Mouse (Mus musculus) heart, postnatal 4 days (tissue): ENCODE measurements around the gene Pde8b. TPM values are rescaled to one million over a fixed set of nuclear protein-coding genes. Genes with fewer than 3 reads are reported as not detected.

ENCODE experiments used
- DNase-seq: peaks from one replicate; pipeline ENCODE4 v3.0.0; 2021
- total RNA-seq, 2 experiments: library from RNA; stranded (reverse); gene quantifications; 2 replicates each; pipeline ENCODE4 v1.2.3; 2021

The Pde8b gene
- 1 to 10 TPM; 3.1 to 4.3 TPM for total RNA-seq

DNA sequence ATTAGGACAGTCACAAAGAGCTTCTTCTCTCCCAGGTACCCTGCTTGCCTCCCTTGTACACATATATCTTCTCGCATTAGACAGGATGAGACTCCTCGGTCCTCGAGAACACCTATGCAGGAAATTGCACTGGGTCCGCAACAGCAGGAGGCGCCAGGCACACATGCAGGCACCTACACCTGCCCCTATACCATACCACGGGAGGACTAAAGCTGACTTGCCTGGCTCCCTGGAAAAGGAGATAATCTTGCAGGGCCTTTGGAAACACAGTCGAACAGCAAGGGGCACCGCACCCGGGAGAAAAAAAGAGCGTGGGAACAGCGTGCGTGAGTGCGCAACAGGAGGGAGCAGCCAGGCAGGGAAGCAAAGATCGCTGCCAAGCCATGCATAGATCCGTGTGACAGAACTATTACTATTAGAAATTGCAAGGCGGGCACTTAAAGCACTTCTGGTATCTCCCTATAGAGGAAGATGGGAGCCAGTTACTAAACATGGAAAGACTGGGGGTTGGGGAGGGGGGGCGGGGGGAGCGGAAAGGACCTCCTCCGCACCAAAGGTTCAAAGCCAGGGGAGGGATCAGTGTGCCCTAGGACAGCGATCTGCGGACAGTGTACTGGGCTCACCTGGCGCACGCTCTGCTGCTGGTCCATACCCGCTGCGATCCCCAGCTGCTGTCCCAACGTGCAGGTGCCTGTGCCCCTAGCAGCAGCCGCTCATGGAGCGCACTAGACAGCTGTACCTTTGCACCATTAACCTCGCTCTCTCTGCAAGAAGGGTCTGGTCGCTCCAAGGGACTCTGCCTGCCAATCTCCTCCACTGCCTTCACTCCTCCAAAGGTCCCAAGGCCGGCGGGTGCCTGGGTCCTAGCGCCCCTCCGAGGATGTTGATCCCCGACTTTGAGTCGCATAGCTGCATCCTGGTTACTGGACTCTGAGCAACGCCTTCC lies at the start of gene Pde8b:
Gene Pde8b (minus strand): TSS at position 826 of the 946 bp plus-strand sequence.
- peak; percentile 9 for DNase-seq

DNA sequence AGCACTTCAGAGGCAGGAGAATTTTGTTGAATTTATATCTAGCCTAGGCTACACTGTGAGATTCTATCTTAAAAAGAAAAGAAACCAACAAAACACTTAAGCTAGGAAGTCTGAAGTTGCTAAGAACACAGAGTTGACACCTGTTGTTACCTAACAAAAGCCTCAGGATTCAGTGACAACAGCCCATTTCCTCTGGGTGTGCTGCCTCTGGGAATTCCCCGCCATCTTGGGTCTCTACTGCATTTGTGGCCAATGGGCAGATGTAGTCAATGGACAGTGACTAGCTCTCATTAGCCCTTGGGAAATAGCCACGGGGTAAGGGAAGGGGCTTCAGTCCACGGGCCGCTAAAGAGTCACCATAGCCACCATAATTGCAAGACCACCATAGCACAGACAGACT lies 41.8 kb upstream of the Pde8b start:
- DNase-seq = no peak

DNA sequence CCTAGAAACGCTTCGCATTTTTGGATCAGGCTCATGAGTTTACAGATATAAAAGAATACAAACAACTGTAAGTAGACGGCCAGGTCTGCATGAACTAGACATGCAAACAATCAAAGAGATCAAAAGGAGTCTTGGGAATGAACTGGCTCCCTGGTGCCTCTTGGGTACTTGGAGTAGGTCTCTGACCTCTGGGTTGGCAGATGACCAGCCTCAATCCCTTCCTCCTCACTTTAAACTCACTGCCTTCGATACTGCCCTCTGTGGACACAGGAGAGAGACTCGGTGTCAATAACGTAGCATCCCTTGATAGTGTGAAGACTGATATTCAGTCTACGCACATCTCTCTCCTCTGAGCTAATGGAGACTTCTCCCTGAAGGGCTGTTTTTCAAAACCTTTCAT lies 37.9 kb upstream of the Pde8b start:
- no peak for DNase-seq

- peak; percentile 81 for DNase-seq
Measured at GRCm38 (mm10) chr13:95286989-95287388, 36.9 kb upstream of the Pde8b start.

GRCm38 (mm10) chr13:95281740-95282673 lies 31.9 kb upstream of the Pde8b start:
- DNase-seq = peak; percentile 32

GRCm38 (mm10) chr13:95278426-95279025 lies 28.4 kb upstream of the Pde8b start:
- no peak for DNase-seq

DNA sequence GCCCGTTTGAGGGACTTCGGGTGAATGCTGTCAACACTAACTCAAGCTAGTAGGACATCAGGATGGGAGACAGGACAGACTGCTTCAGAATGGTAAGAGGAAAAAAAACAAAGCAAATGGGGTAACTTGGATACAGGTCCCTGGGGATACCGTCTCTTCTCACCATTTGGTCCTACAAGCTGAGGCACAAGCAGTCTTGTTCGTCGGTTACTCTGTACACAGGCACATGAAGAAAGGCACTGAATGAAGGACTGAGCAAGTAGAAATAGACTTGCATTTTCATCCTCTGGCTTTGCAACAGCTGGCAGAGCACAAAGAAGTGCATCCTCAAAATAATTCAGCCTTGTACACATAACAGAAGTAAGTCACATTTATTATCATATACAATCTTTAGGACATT lies 14.6 kb upstream of the Pde8b start:
- DNase-seq = no peak

- peak; percentile 10 for DNase-seq
Measured at GRCm38 (mm10) chr13:95260886-95261789, 11.0 kb upstream of the Pde8b start.

GRCm38 (mm10) chr13:95260391-95260790 lies 10.3 kb upstream of the Pde8b start:
- DNase-seq = no peak

- no peak for DNase-seq
Measured at GRCm38 (mm10) chr13:95257083-95257482, 6.9 kb upstream of the Pde8b start.

DNA sequence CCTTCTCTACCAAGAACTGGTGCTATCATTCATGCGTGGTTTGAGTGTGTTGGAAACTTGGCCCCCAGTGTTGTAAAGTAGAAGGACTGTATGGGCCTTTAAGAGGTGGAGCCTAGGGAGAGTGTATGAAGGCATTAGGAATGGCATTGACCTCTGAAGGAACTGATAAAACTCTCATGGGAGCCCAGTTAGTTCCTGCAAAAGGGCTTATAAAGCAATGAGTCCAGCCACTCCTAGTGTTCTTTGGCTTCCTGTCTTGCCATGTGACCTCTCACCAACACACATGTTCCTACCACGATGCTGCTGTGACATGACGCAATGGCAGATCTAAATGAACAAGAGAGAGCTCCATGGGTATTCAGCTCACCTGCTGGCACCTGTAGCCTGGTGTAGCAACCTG lies 4.9 kb upstream of the Pde8b start:
- DNase-seq = no peak

GRCm38 (mm10) chr13:95243026-95243425 lies 7.1 kb downstream of the Pde8b start:
- no peak for DNase-seq

DNA sequence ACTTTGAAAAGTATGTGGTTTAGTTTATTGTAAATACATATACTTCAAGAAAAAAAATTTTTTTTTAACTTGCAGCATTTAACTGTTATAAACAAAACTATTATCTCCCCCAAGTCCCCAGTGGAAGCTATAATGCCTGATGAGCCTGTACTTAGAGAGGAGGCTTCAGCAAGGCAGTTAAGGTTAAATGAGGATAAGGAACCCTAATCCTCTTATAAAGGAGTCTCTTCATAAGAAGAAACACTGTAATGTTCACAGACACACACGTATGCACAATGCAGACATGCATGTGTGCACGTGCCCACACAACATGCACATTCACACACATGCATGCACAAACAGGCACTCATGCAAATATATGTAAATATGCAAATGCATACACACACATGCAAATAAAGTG lies 12.6 kb downstream of the Pde8b start:
- DNase-seq = no peak

GRCm38 (mm10) chr13:95235261-95235660 lies 14.9 kb downstream of the Pde8b start:
- no peak for DNase-seq

DNA sequence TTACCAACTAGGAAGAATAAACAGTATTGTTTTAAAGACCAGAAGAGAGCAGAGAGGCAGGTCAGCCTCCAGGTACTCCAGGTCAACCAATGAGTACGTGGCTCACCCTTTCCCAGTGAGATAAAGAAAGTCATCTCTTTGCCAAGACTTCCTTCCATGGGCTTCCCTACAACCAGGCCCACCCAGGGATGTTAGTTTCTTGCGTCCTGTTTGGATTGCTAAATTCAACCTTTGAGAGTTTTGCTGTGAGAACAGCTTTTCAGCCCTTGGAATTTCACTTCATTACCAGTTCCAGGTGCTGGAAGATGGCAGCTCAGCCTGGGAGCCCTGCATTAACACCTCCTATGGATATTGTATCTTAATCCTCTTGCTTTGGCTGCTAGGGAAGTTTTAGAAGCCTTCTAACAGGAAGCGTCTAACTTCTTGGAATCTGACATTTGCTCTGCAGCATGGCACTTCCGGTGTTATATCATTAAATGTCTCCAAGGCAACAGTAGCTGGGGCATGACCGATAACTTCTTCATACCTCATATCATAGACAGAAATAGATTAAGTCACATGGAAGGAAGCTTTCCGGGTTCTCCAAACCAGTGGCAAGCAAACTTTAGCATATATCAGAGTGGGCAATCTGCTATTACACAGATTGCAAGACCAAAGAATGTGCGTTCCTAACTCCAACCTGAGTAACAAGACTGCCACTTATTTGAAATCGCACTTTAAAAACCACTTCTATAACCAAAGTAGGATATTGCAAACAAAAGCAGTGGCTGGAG lies 18.6 kb downstream of the Pde8b start:
- no peak for DNase-seq

DNA sequence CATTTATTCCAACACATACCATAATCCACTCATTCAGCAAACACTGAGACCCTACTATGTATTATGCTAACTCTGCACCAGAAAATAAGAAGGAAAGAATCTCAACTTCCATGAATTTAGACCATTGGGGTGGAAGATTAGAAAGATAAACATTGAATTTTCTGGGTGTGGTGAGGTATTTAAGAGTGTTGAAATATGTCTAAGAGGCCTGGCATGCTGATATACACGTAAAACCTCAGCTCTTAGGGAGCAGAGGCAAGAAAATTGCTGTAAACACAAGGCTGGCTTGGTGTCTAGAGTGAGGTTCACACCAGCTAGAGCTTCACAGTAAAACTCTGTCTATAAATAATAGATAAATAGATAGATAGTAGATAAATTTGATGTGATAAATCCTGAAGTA lies 19.8 kb downstream of the Pde8b start:
- DNase-seq = no peak

DNA sequence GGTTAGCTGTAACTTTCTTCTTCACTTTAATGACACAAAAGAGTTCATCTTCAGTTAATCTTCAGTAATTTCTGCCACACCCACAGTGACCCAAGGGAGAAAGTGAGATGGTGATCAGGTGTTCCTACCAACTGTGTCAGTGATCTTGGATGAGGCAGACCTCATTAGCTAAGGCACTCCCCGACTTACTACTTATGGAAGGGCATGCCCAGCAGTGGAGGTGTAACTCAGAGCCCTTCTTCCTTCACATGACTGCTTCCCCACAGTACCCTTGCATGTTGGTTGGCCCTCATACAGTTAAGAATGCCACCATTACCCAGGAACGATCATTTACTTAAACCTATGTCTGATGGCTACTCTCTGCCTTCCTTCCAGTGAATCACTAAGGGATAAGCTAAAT lies 25.6 kb downstream of the Pde8b start:
- no peak for DNase-seq

GRCm38 (mm10) chr13:95223427-95223772 lies 26.7 kb downstream of the Pde8b start:
- no peak for DNase-seq

DNA sequence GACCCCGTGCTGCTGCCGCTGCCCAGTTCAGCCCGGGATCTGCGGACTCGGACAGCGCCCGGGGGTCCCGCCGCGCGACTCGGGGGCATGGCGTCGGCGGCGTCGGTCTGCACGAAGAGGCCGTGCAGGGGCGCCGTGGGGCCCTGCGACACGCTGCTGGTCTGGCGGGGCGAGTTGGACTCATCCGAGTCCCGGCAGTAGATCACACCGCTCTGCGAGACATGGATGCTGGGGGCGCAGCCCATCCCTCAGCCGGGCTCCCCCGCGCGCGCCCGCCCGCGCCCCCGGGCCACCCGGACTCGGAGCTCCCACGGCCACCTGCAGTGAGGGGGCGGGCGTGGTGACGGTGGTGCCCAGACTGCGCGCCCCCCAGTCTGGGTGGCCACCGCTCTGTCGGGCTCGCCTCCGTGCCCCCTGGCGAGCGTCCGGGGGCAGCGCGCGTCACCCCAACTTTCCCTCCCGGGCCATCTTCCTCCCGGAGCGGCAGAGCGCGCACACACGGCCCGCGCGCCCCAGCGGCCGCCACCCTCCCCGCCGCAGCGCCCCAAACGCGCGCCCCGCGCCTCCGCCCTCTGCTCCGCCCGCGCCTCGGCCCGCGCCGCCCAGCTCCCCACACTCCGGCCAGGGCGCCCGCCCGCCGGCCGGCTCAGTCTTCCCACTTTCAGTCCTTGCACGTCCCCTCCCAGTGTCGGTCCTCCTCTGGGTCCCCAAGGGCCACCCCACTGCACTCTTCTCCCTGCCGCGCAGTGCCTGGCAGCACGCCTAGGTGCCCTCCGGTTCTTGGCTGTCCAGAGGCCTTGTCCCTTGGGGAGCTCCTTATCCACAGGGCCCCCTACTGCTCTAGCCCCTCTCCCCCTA lies 27.3 kb downstream of the Pde8b start:
- peak; percentile 23 for DNase-seq
